Mouse (Mus musculus): ENCODE data around the gene Traf3ip3.
A peak's percentile ranks its signal among the peaks of the same experiment; 100 is the strongest.

Traf3ip3 gene

DNA sequence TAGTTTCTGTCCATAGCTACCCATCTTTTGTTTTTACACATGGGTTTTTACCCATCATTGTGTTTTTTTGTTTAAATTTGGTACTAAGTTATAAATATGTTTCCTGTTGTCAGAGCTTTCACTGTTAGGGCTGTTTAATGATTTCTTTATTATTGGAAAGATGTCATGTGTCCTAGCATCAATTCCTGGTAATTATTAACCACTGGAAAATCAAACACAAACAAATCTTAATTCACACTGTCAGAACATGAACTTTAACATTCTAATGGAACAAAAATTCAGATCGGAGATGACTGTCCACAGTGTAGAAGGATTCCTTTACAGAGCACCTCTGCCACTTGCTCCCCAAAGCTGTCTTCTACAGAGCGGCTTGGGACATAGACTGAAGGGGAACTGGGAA, 3.9 kb upstream of the Traf3ip3 start:
- DNase-seq = no peak

- no peak for DNase-seq
These were observed 2.3 kb upstream of the Traf3ip3 start for GRCm38 (mm10) chr1:193203821-193204220.

- no peak for DNase-seq
These were observed 692 bp downstream of the Traf3ip3 start for GRCm38 (mm10) chr1:193200640-193201382.

- no peak for DNase-seq
These were observed 3.2 kb downstream of the Traf3ip3 start for GRCm38 (mm10) chr1:193198312-193198711.

DNA sequence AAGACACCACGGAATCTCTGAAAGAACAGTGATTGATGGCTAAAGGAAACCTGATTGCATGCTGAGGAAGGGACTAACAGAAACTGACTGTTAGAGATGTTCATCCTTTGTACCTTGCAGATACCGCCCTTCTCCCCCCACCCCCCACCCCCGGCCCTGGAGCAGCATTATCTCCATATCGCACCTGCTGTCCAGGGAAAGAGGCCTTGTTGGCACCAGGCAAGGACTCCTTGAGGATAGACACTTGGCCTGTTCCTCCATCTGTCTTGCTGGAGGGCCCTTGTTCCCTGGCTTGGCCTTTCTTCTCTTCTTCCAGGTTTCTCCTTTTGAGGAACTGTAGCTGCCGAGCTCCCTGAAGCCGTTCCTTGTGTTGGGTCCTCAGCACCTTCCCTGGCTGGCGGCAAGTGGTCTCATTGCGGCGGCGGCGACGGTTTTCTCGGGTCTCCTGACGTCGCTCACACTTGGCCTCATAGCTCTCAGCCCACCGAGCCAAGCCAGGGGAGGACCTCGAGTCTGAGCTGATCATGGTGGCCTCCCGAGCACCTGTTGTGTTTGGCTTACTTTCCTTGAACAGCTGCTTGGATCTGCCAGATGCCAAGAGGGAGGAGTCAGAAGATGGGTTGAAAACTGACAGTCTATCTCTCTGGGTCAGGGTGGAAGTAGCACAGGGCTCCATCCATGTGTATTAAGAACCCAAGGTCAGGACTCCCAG, 3.9 kb downstream of the Traf3ip3 start:
- DNase-seq = no peak

GRCm38 (mm10) chr1:193195169-193195810, 6.2 kb downstream of the Traf3ip3 start:
- DNase-seq = no peak

GRCm38 (mm10) chr1:193194416-193195140, 6.9 kb downstream of the Traf3ip3 start:
- DNase-seq = no peak

DNA sequence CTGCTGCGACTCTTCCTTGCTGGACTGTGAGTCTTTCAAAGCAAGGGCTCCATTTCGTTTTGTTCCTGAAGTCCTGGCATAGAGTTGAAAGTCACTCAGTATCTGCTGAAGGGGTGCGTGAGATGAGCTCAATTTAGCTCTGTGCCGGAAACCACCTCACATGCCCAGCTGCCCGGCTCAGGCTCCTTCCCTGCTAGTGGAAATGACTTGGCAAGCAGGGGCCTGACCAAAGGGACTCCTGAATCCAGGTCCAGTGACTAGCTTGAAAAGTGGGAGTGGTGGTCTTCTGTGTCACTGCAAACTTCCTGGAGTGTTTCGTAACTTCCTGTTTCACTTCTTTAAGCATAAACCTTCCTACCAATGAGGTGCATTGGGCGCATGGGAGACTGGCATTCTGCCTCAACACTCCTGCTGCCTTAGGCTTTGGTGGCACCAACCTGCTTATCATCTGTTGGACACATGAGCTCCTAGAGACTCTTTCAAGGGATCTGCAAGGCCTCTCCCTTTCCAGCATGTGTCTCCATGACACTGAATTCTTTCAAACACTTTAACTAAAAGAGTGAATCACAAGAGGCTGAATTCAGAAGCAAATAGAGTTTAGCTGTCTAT, 9.7 kb downstream of the Traf3ip3 start:
- DNase-seq = no peak

DNA sequence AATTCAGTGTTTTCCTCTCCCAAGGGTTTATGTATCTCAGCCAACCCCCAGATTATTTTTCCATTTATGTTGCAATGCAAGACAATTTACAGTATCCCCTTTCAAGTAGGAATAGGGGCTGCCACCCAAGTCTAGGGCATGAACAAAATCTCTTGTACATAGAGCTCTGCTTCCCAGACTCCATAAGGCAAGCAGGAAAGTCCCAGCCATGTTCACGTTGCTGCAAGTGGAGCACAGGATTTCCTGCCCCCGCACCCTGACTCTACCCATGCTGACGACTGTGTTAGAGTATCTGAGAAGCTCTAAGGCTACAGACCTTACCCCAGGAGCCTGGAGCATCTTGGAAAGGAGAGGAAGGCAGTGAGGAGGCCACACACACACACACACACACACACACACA, 11.7 kb downstream of the Traf3ip3 start:
- DNase-seq = peak; percentile 15 to 33

GRCm38 (mm10) chr1:193189151-193189621, 12.3 kb downstream of the Traf3ip3 start:
- peak; percentile 67 to 76 for DNase-seq

- no peak for DNase-seq
These were observed 13.2 kb downstream of the Traf3ip3 start for GRCm38 (mm10) chr1:193188257-193188656.

- no peak for DNase-seq
These were observed 20.4 kb downstream of the Traf3ip3 start for GRCm38 (mm10) chr1:193181104-193181503.

DNA sequence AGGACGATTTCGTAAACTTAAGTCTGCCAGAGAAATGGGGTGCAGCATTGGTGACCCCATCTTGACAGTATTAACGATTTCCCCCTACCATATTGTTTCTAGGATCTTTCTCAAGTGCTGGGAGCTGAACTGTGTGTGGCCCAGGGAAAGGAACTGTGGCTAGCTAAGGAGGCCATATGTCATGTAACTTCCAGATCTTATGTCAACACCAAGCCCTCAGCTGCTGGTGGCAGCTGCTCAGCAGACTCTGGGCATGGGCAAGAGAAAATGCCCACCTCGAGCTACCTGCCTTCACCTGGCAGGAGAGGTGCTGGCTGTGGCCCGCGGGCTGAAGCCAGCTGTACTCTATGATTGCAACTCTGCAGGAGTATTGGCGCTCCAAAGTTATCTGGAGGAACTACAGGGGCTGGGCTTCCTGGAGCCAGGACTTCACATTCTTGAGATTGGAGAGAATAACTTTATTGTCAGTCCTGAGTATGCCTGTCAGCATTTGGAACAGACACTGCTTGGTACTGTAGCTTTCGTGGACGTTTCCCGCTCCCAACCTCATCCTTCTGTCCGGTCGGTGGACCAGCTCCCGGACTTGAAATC, 27.3 kb downstream of the Traf3ip3 start:
- peak in 1 of 2 experiments; percentile 16 for DNase-seq

DNA sequence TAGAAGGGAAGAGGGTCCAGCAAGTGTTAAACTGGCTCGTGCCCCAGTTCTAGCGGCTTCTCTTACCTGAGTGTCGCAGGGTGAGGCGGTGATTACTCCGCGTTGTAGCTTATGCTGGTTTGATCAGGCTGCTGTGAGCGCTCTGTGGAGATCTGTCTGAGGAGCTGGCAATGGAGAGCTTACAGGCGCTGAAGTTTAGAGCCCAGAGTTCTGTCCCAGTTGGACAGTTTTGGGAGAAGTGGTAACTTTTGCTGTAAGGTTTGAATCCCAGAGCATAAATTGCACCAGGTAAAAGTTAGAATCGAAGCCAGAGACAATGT, 27.7 kb downstream of the Traf3ip3 start:
- no peak for DNase-seq

GRCm38 (mm10) chr1:193172991-193173809, 28.3 kb downstream of the Traf3ip3 start:
- peak; percentile 95 to 96 for DNase-seq

GRCm38 (mm10) chr1:193169856-193170255, 31.6 kb downstream of the Traf3ip3 start:
- DNase-seq = no peak

DNA sequence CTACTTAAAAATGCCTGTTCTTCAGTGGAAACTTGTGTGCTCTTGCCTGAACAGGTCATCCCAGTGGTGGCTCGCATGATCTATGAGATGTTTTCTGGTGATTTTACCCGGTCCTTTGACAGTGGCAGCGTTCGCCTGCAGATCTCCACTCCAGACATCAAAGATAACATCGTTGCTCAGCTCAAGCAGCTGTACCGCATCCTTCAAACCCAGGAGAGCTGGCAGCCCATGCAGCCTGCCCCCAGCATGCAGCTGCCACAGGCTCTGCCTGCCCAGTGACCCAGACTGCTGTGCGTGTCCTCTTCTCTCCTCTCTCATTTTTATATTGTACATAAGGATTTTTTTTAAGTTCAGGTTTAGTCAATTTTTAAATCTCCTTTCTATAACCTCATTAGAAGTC, 32.3 kb downstream of the Traf3ip3 start:
- DNase-seq = no peak

GRCm38 (mm10) chr1:193167746-193168145, 33.8 kb downstream of the Traf3ip3 start, which contains the start of gene A130010J15Rik:
TSS of gene A130010J15Rik (plus strand) at chr1:193168046.
- no peak for DNase-seq

- peak; percentile 79 to 82 for DNase-seq
These were observed 41.0 kb downstream of the Traf3ip3 start for GRCm38 (mm10) chr1:193160317-193161032.

DNA sequence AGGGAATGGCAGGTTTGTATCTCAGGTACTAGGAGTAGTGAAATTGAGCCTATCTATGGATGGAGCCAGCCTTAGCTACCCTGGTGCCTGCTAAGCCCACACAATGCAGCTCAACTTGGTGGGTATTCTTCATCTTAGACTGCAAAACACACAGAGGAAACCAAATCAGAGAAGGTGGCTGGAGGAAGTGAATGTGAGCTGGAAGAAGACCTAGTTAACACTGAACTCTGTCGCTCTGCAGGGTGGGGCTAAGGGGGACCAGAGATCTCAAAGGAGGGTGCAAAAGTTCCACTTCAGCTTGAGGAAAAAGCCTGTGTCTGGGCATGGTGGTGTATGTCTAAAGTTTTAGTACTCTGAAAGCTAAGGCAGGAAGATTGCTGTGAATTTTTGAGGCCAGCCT, 41.9 kb downstream of the Traf3ip3 start:
- DNase-seq = no peak

GRCm38 (mm10) chr1:193159163-193159562, 42.3 kb downstream of the Traf3ip3 start:
- no peak for DNase-seq

Measured in kidney, postnatal 4 days (tissue).